Mouse (Mus musculus) hindlimb bud, embryonic 11.5 days (tissue): Measurements from ENCODE around the gene Gpr3.

Experiments
- DNase-seq: peaks from one replicate; pipeline ENCODE4 v3.0.0-alpha.2; 2012; ENCODE audit warnings: low read depth, low spot score; ENCODE audit errors: extremely low spot score

Gpr3 gene

DNA sequence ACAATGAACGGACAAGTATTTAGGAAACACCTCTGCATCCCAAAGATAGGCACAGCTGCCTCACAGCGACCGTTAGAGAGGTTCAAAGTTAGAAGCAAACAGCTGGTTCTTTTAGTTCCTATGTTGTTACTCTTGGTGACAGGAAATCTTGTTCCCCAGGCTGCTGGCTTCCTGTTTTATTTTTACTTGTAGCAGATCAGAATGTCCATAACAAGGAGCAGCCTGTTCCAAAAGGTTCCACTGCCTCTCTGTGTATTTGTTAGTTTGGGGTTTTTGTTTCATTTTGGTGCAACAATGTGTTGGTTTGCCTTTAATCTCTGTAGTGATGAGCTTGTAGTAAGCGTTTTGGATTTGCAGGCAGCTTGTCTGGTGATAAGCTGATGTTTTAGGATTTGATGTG lies 38.0 kb downstream of the Gpr3 start:
- no peak for DNase-seq

- no peak for DNase-seq
These were observed 39.9 kb downstream of the Gpr3 start for GRCm38 (mm10) chr4:133172451-133172850.

DNA sequence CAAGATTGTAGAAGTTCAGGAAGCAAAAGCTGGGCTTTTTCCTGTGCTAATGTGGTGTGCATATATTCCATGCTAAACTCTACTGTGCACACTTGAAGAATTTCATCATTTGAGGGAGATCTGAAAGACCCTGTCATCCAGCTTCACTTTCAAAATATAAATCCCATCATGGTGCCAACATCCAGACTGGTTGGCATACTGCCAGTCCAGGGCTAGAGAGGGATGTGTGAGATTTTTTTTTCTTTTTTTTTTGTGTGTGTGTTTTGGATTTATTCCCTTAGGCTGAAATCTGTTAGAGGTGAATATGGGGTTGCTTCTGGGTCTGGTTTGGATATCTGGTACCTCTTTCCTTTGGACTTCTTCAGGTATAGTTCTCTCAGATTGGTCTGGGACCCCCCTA lies 41.7 kb downstream of the Gpr3 start:
- no peak for DNase-seq

DNA sequence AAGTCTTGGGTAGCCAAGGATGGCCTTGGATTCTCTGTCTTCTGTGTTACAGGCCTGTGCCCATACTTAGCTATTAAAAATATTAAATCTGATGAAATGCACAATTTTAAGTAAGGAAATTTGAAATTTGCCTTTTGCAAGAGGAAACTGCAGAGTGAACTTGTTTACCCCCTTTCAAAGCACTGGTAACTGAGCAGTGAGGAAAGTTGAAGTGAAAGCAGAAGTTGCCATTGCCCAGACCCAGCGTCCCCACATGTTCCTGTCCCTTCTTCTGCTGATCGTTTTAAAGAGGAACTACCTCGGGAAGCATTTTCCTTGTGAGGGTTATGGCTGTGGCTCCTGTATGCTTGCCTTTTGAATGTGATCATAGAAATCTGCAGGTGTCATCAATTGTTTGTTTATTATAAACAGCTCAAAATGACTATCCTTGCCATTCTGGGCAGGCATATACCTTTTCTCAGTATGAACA lies 42.2 kb downstream of the Gpr3 start:
- no peak for DNase-seq

GRCm38 (mm10) chr4:133169237-133170055 lies 42.9 kb downstream of the Gpr3 start:
- no peak for DNase-seq

DNA sequence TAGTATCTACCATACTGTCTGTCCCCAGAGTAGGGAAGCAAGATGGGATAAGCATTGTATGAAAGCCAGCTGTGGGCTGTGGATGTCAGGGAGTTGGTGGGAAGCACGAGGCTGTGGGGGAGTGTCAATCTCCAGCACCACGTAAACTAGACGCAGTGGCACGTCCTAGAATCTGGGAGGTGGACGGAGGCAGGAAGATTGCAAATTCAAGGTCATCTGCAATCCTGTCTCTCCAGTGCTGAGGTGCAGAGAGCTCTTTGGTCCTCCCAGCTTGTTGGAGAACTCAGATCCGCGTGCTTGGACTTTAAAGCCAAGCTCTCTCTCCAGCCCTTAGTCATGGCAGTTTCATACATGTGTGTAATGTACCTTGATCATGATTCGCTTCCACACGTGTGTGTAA lies 45.6 kb downstream of the Gpr3 start:
- no peak for DNase-seq

- DNase-seq: no peak
These were observed 50.1 kb downstream of the Gpr3 start for GRCm38 (mm10) chr4:133162196-133162595.

DNA sequence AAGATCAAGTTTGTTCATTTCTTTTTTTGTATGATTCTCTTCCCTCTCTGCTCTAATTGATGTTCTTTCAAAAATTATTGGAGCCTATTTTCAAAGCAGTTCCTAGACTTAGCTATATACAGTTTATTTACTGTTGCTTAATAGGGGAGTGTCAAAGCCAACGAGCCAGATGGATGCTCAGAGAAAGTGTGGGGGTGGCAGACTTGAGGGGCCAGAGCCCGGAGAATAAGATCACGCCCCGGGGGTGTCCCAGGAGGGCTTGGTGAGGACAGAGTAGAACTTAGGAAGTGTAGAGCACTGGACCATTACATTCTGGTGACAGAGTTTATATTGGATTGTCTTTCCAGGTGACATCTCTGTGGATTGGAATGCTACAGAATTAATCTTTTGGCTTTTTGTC lies 51.5 kb downstream of the Gpr3 start:
- no peak for DNase-seq

GRCm38 (mm10) chr4:133160211-133160610 lies 52.1 kb downstream of the Gpr3 start:
- no peak for DNase-seq

GRCm38 (mm10) chr4:133159646-133160045 lies 52.7 kb downstream of the Gpr3 start:
- DNase-seq: no peak
